Mouse (Mus musculus): ENCODE measurements around the gene Ccl1. TPM values are rescaled to one million over a fixed set of nuclear protein-coding genes. Genes with fewer than 3 reads are reported as not detected.

Gene Ccl1
- polyA plus RNA-seq, 1 experiment from 2014 or later = not detected

DNA sequence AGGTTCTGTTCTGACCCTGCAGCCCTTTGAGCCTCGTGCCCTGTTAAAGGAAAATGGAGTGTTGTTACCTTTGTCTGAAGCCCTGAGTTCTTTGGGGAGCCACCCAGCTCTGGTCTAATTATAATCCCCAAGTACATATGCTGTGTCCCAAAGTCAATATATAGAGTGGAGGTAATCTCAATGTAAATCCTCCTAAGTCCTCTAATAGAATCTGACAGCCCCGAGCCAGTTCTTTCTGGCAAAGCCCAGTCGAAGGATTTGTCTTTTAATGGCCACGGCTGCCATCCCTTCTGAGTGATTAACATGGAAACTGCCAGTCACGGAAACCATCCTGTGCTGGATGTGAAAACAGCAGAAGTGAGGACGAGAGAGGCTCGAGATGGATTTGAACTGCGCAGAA lies 79.6 kb downstream of the Ccl1 start:
- Histone ChIP-seq H3K27me3 (ENCODE audit: insufficient read depth, low read length) (no peaks in the 10 kb centered on the region), H3K27ac (no peak overlapping the region), H3K9ac (ENCODE audit: low read depth, low read length) (no peak overlapping the region), H3K4me2 (ENCODE audit: low read length) (no peak overlapping the region), H3K9me3 (replicated peaks; ENCODE audit: low read length) (no peaks in the 10 kb centered on the region), H3K4me3 (replicated peaks; ENCODE audit: low read depth, low read length) (no peak overlapping the region), H3K4me1 (replicated peaks; ENCODE audit: insufficient read depth, low read length) (no peaks in the 10 kb centered on the region), H3K36me3 (ENCODE audit: insufficient read depth, low read length) (no peaks in the 10 kb centered on the region)
- no peak for DNase-seq (ENCODE audit: low spot score)
- ATAC-seq (replicated peaks; ENCODE audit: low FRiP score, low read depth) = no peak
- TF ChIP-seq CTCF (IDR thresholded peaks at IDR 0.05; ENCODE audit: low read depth) = no peak
- WGBS = 71% methylated on average over 8 of the region's 8 CpGs

GRCm38 (mm10) chr11:82216531-82216930 lies 89.0 kb downstream of the Ccl1 start:
- DNase-seq (ENCODE audit: low spot score) = no peak
- Histone ChIP-seq H3K9ac (ENCODE audit: low read depth, low read length) (no peak overlapping the region), H3K27me3 (ENCODE audit: insufficient read depth, low read length) (no peaks in the 10 kb centered on the region), H3K4me2 (ENCODE audit: low read length) (no peak overlapping the region), H3K4me1 (replicated peaks; ENCODE audit: insufficient read depth, low read length) (no peaks in the 10 kb centered on the region), H3K4me3 (replicated peaks; ENCODE audit: low read depth, low read length) (no peak overlapping the region), H3K9me3 (replicated peaks; ENCODE audit: low read length) (no peaks in the 10 kb centered on the region), H3K27ac (no peak overlapping the region), H3K36me3 (ENCODE audit: insufficient read depth, low read length) (no peaks in the 10 kb centered on the region)
- TF ChIP-seq CTCF (IDR thresholded peaks at IDR 0.05; ENCODE audit: low read depth) = no peak
- WGBS = 46% methylated on average over 2 of the region's 2 CpGs
- no peak for ATAC-seq (replicated peaks; ENCODE audit: low FRiP score, low read depth)

DNA sequence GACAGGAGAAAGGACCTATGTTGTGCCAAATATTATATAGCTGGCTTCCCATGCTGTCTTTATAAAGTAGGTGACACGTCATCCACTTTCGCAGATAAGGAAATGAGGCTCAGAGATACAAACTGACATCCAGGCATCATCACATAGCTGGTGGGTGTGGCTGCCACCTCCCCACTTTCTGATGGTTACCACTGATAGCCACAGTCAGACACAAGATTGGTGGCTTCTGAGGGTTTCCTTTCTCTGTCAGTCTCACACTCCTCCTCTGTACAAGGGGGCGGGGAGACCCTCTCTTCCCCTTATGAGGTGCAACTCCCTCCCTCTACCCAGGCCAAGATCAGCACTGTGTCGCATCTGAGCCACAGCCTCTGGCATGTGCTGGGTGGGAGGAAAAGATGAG lies 91.1 kb downstream of the Ccl1 start:
- no peaks in the 10 kb centered on the region for H3K36me3 ChIP-seq (ENCODE audit: insufficient read depth, low read length)
- no peaks in the 10 kb centered on the region for H3K27me3 ChIP-seq (ENCODE audit: insufficient read depth, low read length)
- no peak for ATAC-seq (replicated peaks; ENCODE audit: low FRiP score, low read depth)
- H3K9ac ChIP-seq (ENCODE audit: low read depth, low read length) = no peak overlapping the region
- WGBS = 69% methylated on average over 4 of the region's 4 CpGs
- no peak for DNase-seq (ENCODE audit: low spot score)
- TF ChIP-seq CTCF (IDR thresholded peaks at IDR 0.05; ENCODE audit: low read depth) = no peak
- no peaks in the 10 kb centered on the region for H3K4me1 ChIP-seq (replicated peaks; ENCODE audit: insufficient read depth, low read length)
- no peaks in the 10 kb centered on the region for H3K9me3 ChIP-seq (replicated peaks; ENCODE audit: low read length)
- no peak overlapping the region for H3K27ac ChIP-seq
- no peak overlapping the region for H3K4me2 ChIP-seq (ENCODE audit: low read length)
- H3K4me3 ChIP-seq (replicated peaks; ENCODE audit: low read depth, low read length) = no peak overlapping the region

GRCm38 (mm10) chr11:82206960-82207488 lies 98.5 kb downstream of the Ccl1 start:
- no peak for DNase-seq (ENCODE audit: low spot score)
- Histone ChIP-seq H3K27ac (no peak overlapping the region), H3K4me2 (ENCODE audit: low read length) (no peak overlapping the region), H3K27me3 (ENCODE audit: insufficient read depth, low read length) (no peaks in the 10 kb centered on the region), H3K9me3 (replicated peaks; ENCODE audit: low read length) (no peaks in the 10 kb centered on the region), H3K4me3 (replicated peaks; ENCODE audit: low read depth, low read length) (no peak overlapping the region), H3K36me3 (ENCODE audit: insufficient read depth, low read length) (no peaks in the 10 kb centered on the region), H3K9ac (ENCODE audit: low read depth, low read length) (no peak overlapping the region), H3K4me1 (replicated peaks; ENCODE audit: insufficient read depth, low read length) (no peaks in the 10 kb centered on the region)
- no peak for ATAC-seq (replicated peaks; ENCODE audit: low FRiP score, low read depth)
- 93% methylated on average over 2 of the region's 2 CpGs for WGBS
- TF ChIP-seq CTCF (IDR thresholded peaks at IDR 0.05; ENCODE audit: low read depth) = no peak

DNA sequence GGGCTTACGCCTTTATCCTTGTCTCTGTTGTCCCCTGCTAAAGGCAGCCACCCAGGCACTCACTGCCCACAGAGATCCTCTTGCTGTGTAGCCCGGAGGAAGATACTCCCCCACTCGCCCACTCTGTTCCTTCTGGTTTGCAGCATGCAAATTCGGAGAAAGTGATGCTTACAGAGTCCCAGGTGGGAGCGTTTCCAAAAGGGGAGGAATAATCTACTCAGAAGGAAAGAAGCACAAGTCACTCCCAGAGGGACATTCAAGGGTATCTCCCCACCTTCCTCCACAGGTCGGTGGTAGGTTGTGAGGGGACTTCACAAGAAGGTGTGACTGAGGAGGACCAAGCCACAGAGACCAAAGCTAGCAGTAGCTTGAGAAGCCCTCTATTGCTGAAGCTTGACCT lies 100.3 kb downstream of the Ccl1 start:
- Histone ChIP-seq H3K9ac (ENCODE audit: low read depth, low read length) (no peak overlapping the region), H3K36me3 (ENCODE audit: insufficient read depth, low read length) (no peaks in the 10 kb centered on the region), H3K4me3 (replicated peaks; ENCODE audit: low read depth, low read length) (no peak overlapping the region), H3K27me3 (ENCODE audit: insufficient read depth, low read length) (no peaks in the 10 kb centered on the region), H3K4me2 (ENCODE audit: low read length) (no peak overlapping the region), H3K9me3 (replicated peaks; ENCODE audit: low read length) (no peaks in the 10 kb centered on the region), H3K4me1 (replicated peaks; ENCODE audit: insufficient read depth, low read length) (no peaks in the 10 kb centered on the region), H3K27ac (no peak overlapping the region)
- DNase-seq (ENCODE audit: low spot score) (no peak), ATAC-seq (replicated peaks; ENCODE audit: low FRiP score, low read depth) (no peak)
- no peak for TF ChIP-seq CTCF (IDR thresholded peaks at IDR 0.05; ENCODE audit: low read depth)
- WGBS = 84% methylated on average over 6 of the region's 6 CpGs

DNA sequence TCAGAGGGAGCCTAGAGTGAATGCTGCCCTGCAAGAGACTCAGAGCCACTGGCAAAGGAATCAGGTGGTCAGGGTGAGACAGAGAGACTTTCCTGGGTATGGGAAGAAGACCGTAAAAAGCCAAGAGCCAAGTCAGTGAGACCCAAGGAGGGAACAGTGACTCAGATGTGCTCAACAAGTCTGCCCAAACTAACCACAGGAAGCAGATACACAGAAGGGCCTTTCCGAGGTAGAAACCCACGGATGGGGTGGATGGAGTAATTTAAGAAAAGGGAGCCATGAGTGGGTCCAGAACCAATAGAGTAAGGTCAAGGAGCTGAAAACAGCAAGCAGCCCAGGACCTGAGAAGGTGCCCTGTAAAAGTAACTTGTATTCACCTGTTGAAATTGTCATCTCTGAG lies 101.8 kb downstream of the Ccl1 start:
- Histone ChIP-seq H3K4me1 (replicated peaks; ENCODE audit: insufficient read depth, low read length) (no peaks in the 10 kb centered on the region), H3K27me3 (ENCODE audit: insufficient read depth, low read length) (no peaks in the 10 kb centered on the region), H3K4me3 (replicated peaks; ENCODE audit: low read depth, low read length) (no peak overlapping the region), H3K9me3 (replicated peaks; ENCODE audit: low read length) (no peaks in the 10 kb centered on the region), H3K27ac (no peak overlapping the region), H3K9ac (ENCODE audit: low read depth, low read length) (no peak overlapping the region), H3K4me2 (ENCODE audit: low read length) (no peak overlapping the region), H3K36me3 (ENCODE audit: insufficient read depth, low read length) (no peaks in the 10 kb centered on the region)
- DNase-seq (ENCODE audit: low spot score) (no peak), ATAC-seq (replicated peaks; ENCODE audit: low FRiP score, low read depth) (no peak)
- 81% methylated on average over 3 of the region's 3 CpGs for WGBS
- TF ChIP-seq CTCF (IDR thresholded peaks at IDR 0.05; ENCODE audit: low read depth) = no peak

GRCm38 (mm10) chr11:82197774-82198173 lies 107.7 kb downstream of the Ccl1 start:
- no peak overlapping the region for H3K9ac ChIP-seq (ENCODE audit: low read depth, low read length)
- ATAC-seq (replicated peaks; ENCODE audit: low FRiP score, low read depth) (no peak), DNase-seq (ENCODE audit: low spot score) (no peak)
- no peaks in the 10 kb centered on the region for H3K4me1 ChIP-seq (replicated peaks; ENCODE audit: insufficient read depth, low read length)
- H3K36me3 ChIP-seq (ENCODE audit: insufficient read depth, low read length) = no peaks in the 10 kb centered on the region
- H3K4me2 ChIP-seq (ENCODE audit: low read length) = no peak overlapping the region
- no peak overlapping the region for H3K27ac ChIP-seq
- WGBS = 79% methylated on average over 3 of the region's 3 CpGs
- no peak overlapping the region for H3K4me3 ChIP-seq (replicated peaks; ENCODE audit: low read depth, low read length)
- no peak for TF ChIP-seq CTCF (IDR thresholded peaks at IDR 0.05; ENCODE audit: low read depth)
- no peaks in the 10 kb centered on the region for H3K27me3 ChIP-seq (ENCODE audit: insufficient read depth, low read length)
- no peaks in the 10 kb centered on the region for H3K9me3 ChIP-seq (replicated peaks; ENCODE audit: low read length)
